Comparison of ENCODE assay signal across 11 mouse cellular contexts in the genomic region with DNA sequence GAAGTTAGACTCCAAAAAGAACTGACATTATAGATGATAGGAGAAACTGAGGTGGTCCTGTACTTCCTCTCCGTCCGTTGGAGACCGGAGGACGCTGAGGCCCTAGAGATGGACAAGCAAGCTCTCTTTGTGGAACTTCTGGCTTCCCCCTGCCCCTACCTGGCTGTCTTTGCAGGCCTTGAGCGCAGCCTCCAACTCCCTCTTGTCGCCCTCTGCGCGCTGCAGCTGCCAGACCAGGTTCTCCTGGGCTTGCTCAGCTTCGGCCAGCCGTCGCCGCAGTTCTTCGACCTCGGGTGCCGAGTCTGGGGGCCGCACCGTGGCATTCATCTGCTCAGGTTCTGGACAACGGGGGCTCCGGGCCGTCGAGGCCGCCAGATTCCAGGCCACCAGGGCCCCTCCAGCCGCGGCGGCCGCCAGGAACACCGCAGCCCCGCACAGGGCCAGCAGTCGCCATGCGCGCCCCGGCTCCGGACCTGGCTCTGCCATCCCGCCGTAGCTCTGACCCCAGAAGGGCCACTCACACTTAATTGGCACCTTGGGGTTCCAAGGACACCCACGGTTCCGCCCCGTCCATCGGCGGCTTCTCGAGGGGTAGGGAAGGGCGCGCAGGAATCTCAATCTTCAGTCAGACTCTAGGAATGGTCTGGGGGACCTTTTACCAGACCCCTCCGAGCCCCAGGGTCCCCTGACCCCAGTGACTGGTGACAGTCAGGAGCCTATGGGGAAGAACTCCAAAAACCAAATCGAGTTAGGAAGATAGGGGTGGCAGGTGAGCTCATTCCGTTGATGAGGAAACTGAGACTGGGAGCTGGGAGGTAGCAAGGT. TPM values are rescaled to one million over a fixed set of nuclear protein-coding genes. Genes with fewer than 3 reads are reported as not detected.
A peak's percentile ranks its signal among the peaks of the same experiment; 100 is the strongest.
DNase-seq lines count a peak whose midpoint lies in the region; ATAC-seq and TF ChIP-seq lines count a peak whose summit lies in the region.
"Had no signal": no experiment of that assay in that cellular context is flagged by ENCODE, and none has a peak within 500 bp of the region (broad histone marks: within the 10 kb centered on the region; RNA-seq: fewer than 3 reads in every experiment).

A gene (minus strand): TSS at position 486 of the 825 bp plus-strand sequence.

- no peaks in the 10 kb centered on the region for H3K27me3 ChIP-seq in kidney, postnatal 0 days (ENCODE audit: insufficient read depth, low read length)
- peaks cover 3% of the 10 kb centered on the region for H3K27me3 ChIP-seq in heart, embryonic 16.5 days (ENCODE audit: control insufficient read depth, insufficient read depth, low read length)
- H3K27me3 ChIP-seq in limb, embryonic 11.5 days (ENCODE audit: control insufficient read depth, insufficient read depth, low read length): peaks cover 15% of the 10 kb centered on the region
- H3K27me3 ChIP-seq in neural tube, embryonic 15.5 days (replicated peaks): peaks cover 58% of the 10 kb centered on the region

- H3K4me2 ChIP-seq in kidney, postnatal 0 days (ENCODE audit: low read length): peak within 1 kb of the TSS; percentile 16; the same call in 1 of the 2 replicates
- H3K4me2 ChIP-seq in heart, embryonic 16.5 days (ENCODE audit: low read depth, low read length): peak within 1 kb of the TSS; percentile 49
- peak within 1 kb of the TSS; percentile 27; the same call in 1 of the 2 replicates for H3K4me2 ChIP-seq in limb, embryonic 11.5 days (ENCODE audit: low read depth, severe bottlenecking)
- peak within 1 kb of the TSS; percentile 6; the same call in 1 of the 2 replicates for H3K4me2 ChIP-seq in neural tube, embryonic 15.5 days

- 22% methylated on average over 46 of the region's 46 CpGs for WGBS in kidney, postnatal 0 days
- 18% methylated on average over 46 of the region's 46 CpGs for whole genome bisulfite sequencing in heart, embryonic 16.5 days
- WGBS in limb, embryonic 11.5 days: 5% methylated on average over 46 of the region's 46 CpGs
- 10% methylated on average over 46 of the region's 46 CpGs for WGBS in neural tube, embryonic 15.5 days

- H3K4me1 ChIP-seq in kidney, postnatal 0 days (replicated peaks; ENCODE audit: insufficient read depth, low read length): peaks cover 7% of the 10 kb centered on the region
- H3K4me1 ChIP-seq in heart, embryonic 16.5 days (ENCODE audit: control insufficient read depth, insufficient read depth, low read length): peaks cover 27% of the 10 kb centered on the region
- H3K4me1 ChIP-seq in limb, embryonic 11.5 days (ENCODE audit: control insufficient read depth, insufficient read depth, low read length): peaks cover 3% of the 10 kb centered on the region; the same call in 1 of the 2 replicates
- H3K4me1 ChIP-seq in neural tube, embryonic 15.5 days: peaks cover 13% of the 10 kb centered on the region; the same call in 1 of the 2 replicates

- TF ChIP-seq CTCF in kidney, postnatal 0 days (IDR thresholded peaks at IDR 0.05; ENCODE audit: low read depth): no peak

- no peak within 1 kb of the TSS for H3K4me3 ChIP-seq in kidney, postnatal 0 days (replicated peaks; ENCODE audit: low read depth, low read length)
- H3K4me3 ChIP-seq in heart, embryonic 16.5 days (ENCODE audit: low read length): peak within 1 kb of the TSS; percentile 26
- peak within 1 kb of the TSS; percentile 22 for H3K4me3 ChIP-seq in limb, embryonic 11.5 days (ENCODE audit: low read depth, low read length)
- H3K4me3 ChIP-seq in neural tube, embryonic 15.5 days (replicated peaks): no peak within 1 kb of the TSS

- no peak for DNase-seq in kidney, postnatal 0 days (ENCODE audit: low spot score)
- DNase-seq in kidney, adult 9 months: no peak
- DNase-seq in limb, embryonic 11.5 days (ENCODE audit: low spot score): peak; percentile 56
- DNase-seq: adrenal gland, postnatal 25 days; gastrocnemius, postnatal 36 days had no signal

- H3K9ac ChIP-seq in kidney, postnatal 0 days (ENCODE audit: low read depth, low read length): peak within 1 kb of the TSS; percentile 6; the same call in 1 of the 2 replicates
- peak within 1 kb of the TSS; percentile 60 for H3K9ac ChIP-seq in heart, embryonic 16.5 days (ENCODE audit: low read length)
- H3K9ac ChIP-seq in limb, embryonic 11.5 days (ENCODE audit: low read length): peak within 1 kb of the TSS; percentile 14; the same call in 1 of the 2 replicates
- no peak within 1 kb of the TSS for H3K9ac ChIP-seq in neural tube, embryonic 15.5 days (replicated peaks)

- H3K9me3 ChIP-seq in kidney, postnatal 0 days (replicated peaks; ENCODE audit: low read length): no peaks in the 10 kb centered on the region
- H3K9me3 ChIP-seq in heart, embryonic 16.5 days (replicated peaks; ENCODE audit: control insufficient read depth, low read length): no peaks in the 10 kb centered on the region
- H3K9me3 ChIP-seq in limb, embryonic 11.5 days (ENCODE audit: control insufficient read depth, low read length): no peaks in the 10 kb centered on the region
- H3K9me3 ChIP-seq in neural tube, embryonic 15.5 days (replicated peaks): no peaks in the 10 kb centered on the region

- ATAC-seq in kidney, postnatal 0 days (replicated peaks; ENCODE audit: low FRiP score, low read depth): no peak
- no peak for ATAC-seq in heart, embryonic 16.5 days (replicated peaks; ENCODE audit: extremely low read depth, insufficient read depth, low FRiP score)
- no peak for ATAC-seq in limb, embryonic 11.5 days (ENCODE audit: insufficient number of reproducible peaks, low FRiP score, low TSS enrichment, low read depth)
- no peak for ATAC-seq in neural tube, embryonic 15.5 days (ENCODE audit: low FRiP score)
- ATAC-seq in megakaryocyte progenitor cell, adult 5-6 weeks (replicated peaks; ENCODE audit: poor library complexity): no peak
- no peak for ATAC-seq in inflammation-experienced regulatory T-cells, adult 6 months

- peak within 1 kb of the TSS; percentile 78 for H3K27ac ChIP-seq in kidney, postnatal 0 days
- peak within 1 kb of the TSS; percentile 94 for H3K27ac ChIP-seq in heart, embryonic 16.5 days (ENCODE audit: low read length)
- no peak within 1 kb of the TSS for H3K27ac ChIP-seq in limb, embryonic 11.5 days (replicated peaks; ENCODE audit: low read depth, low read length)
- no peak within 1 kb of the TSS for H3K27ac ChIP-seq in neural tube, embryonic 15.5 days (replicated peaks)

- H3K36me3 ChIP-seq in kidney, postnatal 0 days (ENCODE audit: insufficient read depth, low read length): no peaks in the 10 kb centered on the region
- no peaks in the 10 kb centered on the region for H3K36me3 ChIP-seq in heart, embryonic 16.5 days (ENCODE audit: control insufficient read depth, insufficient read depth)
- H3K36me3 ChIP-seq in limb, embryonic 11.5 days (ENCODE audit: control insufficient read depth, insufficient read depth, low read length): no peaks in the 10 kb centered on the region
- no peaks in the 10 kb centered on the region for H3K36me3 ChIP-seq in neural tube, embryonic 15.5 days

RNA-seq across cellular contexts. Expression of the gene that starts here (rescaled TPM):
- polyA plus RNA-seq in kidney, postnatal 0 days (2015; fragmentation: Nextera tagmentation; extraction: Ambion mirVana): 0.19 and 0.20 TPM in 2 replicates
- polyA plus RNA-seq in heart, embryonic 16.5 days (2015; fragmentation: Nextera tagmentation; extraction: Ambion mirVana): 0.29 and 0.54 TPM in 2 replicates
- 0.30 and 0.71 TPM in 2 replicates for polyA plus RNA-seq in limb, embryonic 11.5 days (2014; fragmentation: Nextera tagmentation; extraction: Ambion mirVana)
- polyA plus RNA-seq in neural tube, embryonic 15.5 days (2015; fragmentation: Nextera tagmentation; extraction: Ambion mirVana): 0.13 TPM in 2 replicates
- 0.07 TPM in 1 of 2 replicates, not detected in the other for total RNA-seq in megakaryocyte progenitor cell, adult 5-6 weeks (2015)
- not detected in 2 replicates for total RNA-seq in megakaryocyte progenitor cell, adult 5-6 weeks (2017)
- not detected for polyA plus RNA-seq in inflammation-experienced regulatory T-cells, adult 6 months (2017; shearing (Covaris generic))
- total RNA-seq: adrenal gland, postnatal 25 days; gastrocnemius, postnatal 36 days; left cerebral cortex, adult 8-10 months had no signal
- polyA plus RNA-seq: cortical plate, adult 2 months had no signal

Comparison
In these comparisons a context has a peak if more than half of its experiments do, and no peak if none do; other contexts are left out.
1. Peak in DNase-seq, H3K4me3 ChIP-seq, H3K9ac ChIP-seq and H3K4me2 ChIP-seq in limb, embryonic 11.5 days; RNA of the gene not detected or under 1 TPM.
2. H3K27ac ChIP-seq: peak in kidney, postnatal 0 days (single experiment) and heart, embryonic 16.5 days (single experiment); none in limb, embryonic 11.5 days (single experiment) and neural tube, embryonic 15.5 days (single experiment).
3. Peak in every context shown above with its lines, with median percentiles within 50 percentile points of each other: H3K4me2 ChIP-seq.